Mouse (Mus musculus): ENCODE measurements around the gene Tubb2a. TPM values are rescaled to one million over a fixed set of nuclear protein-coding genes. Genes with fewer than 3 reads are reported as not detected.

Tubb2a gene
- polyA plus RNA-seq, 1 experiment, result 550 TPM

DNA sequence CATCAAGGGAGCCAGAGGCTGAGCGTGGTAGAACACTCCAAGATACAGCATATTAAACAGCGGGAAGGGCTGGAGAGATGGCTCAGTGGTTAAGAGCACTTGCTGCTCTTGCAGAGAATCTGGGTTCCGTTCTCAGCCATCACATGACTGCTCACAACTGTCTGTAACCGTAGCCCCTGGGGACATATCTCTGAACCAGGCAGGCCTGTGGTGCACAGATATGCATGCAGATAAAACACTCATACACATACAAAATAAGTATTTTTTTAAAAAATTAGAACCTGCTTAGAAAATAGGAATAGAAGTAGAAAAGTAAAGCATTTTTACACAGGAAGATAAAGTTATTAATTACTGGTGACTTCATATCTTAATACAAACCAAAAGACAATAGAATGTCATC lies 41.0 kb upstream of the Tubb2a start:
- TF ChIP-seq MAX (IDR thresholded peaks at IDR 0.05; ENCODE audit: low read depth) (no peak), MYOG (IDR thresholded peaks at IDR 0.05; ENCODE audit: control insufficient read depth in 1 of 3, insufficient read depth in 1 of 3, insufficient read length in 2 of 3, low read depth in 2 of 3) (peak in 1 of 3 experiments; percentile 4), MYOD1 (IDR thresholded peaks at IDR 0.05; ENCODE audit: control insufficient read depth in 1 of 3, insufficient read length in 2 of 3, low read depth in 2 of 3) (no peak), USF1 (IDR thresholded peaks at IDR 0.05; ENCODE audit: low read depth) (peak; percentile 26)
- no peaks in the 10 kb centered on the region for H3K79me2 ChIP-seq (ENCODE audit: control insufficient read depth, insufficient read depth)
- H3K4me3 ChIP-seq, result no peak overlapping the region
- H3K4me2 ChIP-seq (ENCODE audit: low read depth), result no peak overlapping the region
- H3K36me3 ChIP-seq (ENCODE audit: control insufficient read depth, insufficient read depth), result peaks cover 3% of the 10 kb centered on the region
- H3ac ChIP-seq (ENCODE audit: control insufficient read depth, insufficient read length), result no peak overlapping the region
- H3K27me3 ChIP-seq (ENCODE audit: control insufficient read depth, insufficient read depth, insufficient read length), result no peaks in the 10 kb centered on the region

DNA sequence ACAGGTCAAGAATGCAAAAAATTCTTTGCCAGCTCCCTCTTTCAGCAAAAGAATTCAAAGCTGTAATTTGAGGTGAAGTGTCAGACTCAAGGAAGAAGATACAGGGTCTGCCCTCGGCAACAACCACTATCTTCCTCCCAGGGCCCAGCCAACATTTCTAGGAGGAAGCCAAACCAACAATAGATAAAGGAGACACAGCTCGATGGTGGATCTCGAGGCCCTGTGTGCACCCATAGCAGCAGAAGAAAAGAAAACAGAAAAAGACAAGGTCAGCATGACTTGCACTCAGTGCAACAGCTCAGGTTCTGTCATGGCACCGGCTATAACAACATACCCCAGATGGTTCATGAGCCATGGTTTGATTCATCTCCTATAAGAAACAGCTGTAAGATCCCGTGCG lies 38.7 kb upstream of the Tubb2a start:
- Histone ChIP-seq H3ac (ENCODE audit: control insufficient read depth, insufficient read length) (no peak overlapping the region), H3K36me3 (ENCODE audit: control insufficient read depth, insufficient read depth) (no peaks in the 10 kb centered on the region), H3K27me3 (ENCODE audit: control insufficient read depth, insufficient read depth, insufficient read length) (no peaks in the 10 kb centered on the region), H3K79me2 (ENCODE audit: control insufficient read depth, insufficient read depth) (no peaks in the 10 kb centered on the region), H3K4me2 (ENCODE audit: low read depth) (no peak overlapping the region), H3K4me3 (no peak overlapping the region)
- TF ChIP-seq SRF (IDR thresholded peaks at IDR 0.05; ENCODE audit: control insufficient read depth, insufficient read length, low read depth), result no peak
- TF ChIP-seq POLR2AphosphoS2 (IDR thresholded peaks at IDR 0.05; ENCODE audit: insufficient read length, low read depth), result no peak
- TF ChIP-seq POLR2A (IDR thresholded peaks at IDR 0.05; ENCODE audit: insufficient read length, low read depth), result no peak
- TF ChIP-seq TCF12 (IDR thresholded peaks at IDR 0.05; ENCODE audit: insufficient read depth, poor library complexity, severe bottlenecking), result no peak
- no peak for TF ChIP-seq E2F4 (IDR thresholded peaks at IDR 0.05; ENCODE audit: insufficient read depth)
- TF ChIP-seq CEBPB (IDR thresholded peaks at IDR 0.05; ENCODE audit: insufficient read depth, poor library complexity, severe bottlenecking), result no peak
- TF ChIP-seq MYOD1 (IDR thresholded peaks at IDR 0.05; ENCODE audit: control insufficient read depth in 1 of 3, insufficient read length in 2 of 3, low read depth in 2 of 3), result no peak
- TF ChIP-seq MYOG (IDR thresholded peaks at IDR 0.05; ENCODE audit: control insufficient read depth in 1 of 3, insufficient read depth in 1 of 3, insufficient read length in 2 of 3, low read depth in 2 of 3), result no peak
- TF ChIP-seq USF1 (IDR thresholded peaks at IDR 0.05; ENCODE audit: low read depth), result no peak
- no peak for TF ChIP-seq REST (IDR thresholded peaks at IDR 0.05; ENCODE audit: insufficient read depth, insufficient read length)
- TF ChIP-seq TCF3 (IDR thresholded peaks at IDR 0.05; ENCODE audit: insufficient read length, low read depth), result no peak
- no peak for TF ChIP-seq MAX (IDR thresholded peaks at IDR 0.05; ENCODE audit: low read depth)

DNA sequence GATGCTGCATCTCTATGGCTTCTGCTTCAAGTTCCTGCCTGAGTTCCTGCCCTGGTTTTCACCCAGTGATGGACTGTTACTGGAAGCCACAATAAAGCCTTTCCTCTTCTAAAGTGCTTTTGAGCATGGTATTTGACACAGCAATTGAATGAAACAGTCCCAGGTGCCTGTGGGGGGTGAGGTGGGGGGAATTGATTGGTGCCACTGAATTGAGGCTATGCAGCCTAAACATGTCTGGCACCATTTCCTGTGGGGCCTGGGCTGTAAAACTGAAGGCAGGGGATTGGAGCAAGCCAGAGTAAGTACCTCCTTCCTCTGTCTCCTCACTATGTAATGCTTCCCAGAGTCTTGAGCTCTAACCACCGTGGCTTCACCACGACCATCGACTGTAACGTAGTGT lies 36.8 kb upstream of the Tubb2a start:
- Histone ChIP-seq H3ac (ENCODE audit: control insufficient read depth, insufficient read length) (no peak overlapping the region), H3K79me2 (ENCODE audit: control insufficient read depth, insufficient read depth) (no peaks in the 10 kb centered on the region), H3K4me3 (no peak overlapping the region), H3K4me2 (ENCODE audit: low read depth) (no peak overlapping the region), H3K27me3 (ENCODE audit: control insufficient read depth, insufficient read depth, insufficient read length) (no peaks in the 10 kb centered on the region), H3K36me3 (ENCODE audit: control insufficient read depth, insufficient read depth) (no peaks in the 10 kb centered on the region)
- no peak for TF ChIP-seq MYOG (IDR thresholded peaks at IDR 0.05; ENCODE audit: control insufficient read depth in 1 of 3, insufficient read depth in 1 of 3, insufficient read length in 2 of 3, low read depth in 2 of 3)
- TF ChIP-seq POLR2A (IDR thresholded peaks at IDR 0.05; ENCODE audit: insufficient read length, low read depth), result no peak
- no peak for TF ChIP-seq CEBPB (IDR thresholded peaks at IDR 0.05; ENCODE audit: insufficient read depth, poor library complexity, severe bottlenecking)

DNA sequence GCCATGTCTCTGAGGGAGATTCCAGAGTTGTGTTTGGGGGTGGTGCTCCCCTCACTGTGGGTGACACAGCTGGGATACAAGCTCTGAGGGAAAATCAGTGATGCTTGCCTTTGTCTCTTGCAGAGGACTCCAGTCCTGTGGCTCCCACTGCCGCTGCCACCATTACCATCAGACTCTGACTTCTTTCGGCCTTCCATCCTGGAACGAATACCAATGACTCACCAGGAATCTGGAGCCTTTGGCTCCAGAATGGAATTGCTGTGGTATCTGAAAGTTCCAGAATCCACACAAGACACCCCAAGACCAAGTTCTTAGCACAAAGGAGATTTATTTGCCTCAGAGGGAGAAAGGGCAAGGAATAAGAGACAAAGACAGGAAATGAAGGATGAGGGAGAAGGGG lies 35.3 kb upstream of the Tubb2a start:
- H3K79me2 ChIP-seq (ENCODE audit: control insufficient read depth, insufficient read depth), result no peaks in the 10 kb centered on the region
- H3K27me3 ChIP-seq (ENCODE audit: control insufficient read depth, insufficient read depth, insufficient read length), result no peaks in the 10 kb centered on the region
- H3K36me3 ChIP-seq (ENCODE audit: control insufficient read depth, insufficient read depth), result no peaks in the 10 kb centered on the region
- no peak for TF ChIP-seq CEBPB (IDR thresholded peaks at IDR 0.05; ENCODE audit: insufficient read depth, poor library complexity, severe bottlenecking)
- TF ChIP-seq MAX (IDR thresholded peaks at IDR 0.05; ENCODE audit: low read depth), result no peak
- TF ChIP-seq E2F4 (IDR thresholded peaks at IDR 0.05; ENCODE audit: insufficient read depth), result no peak
- TF ChIP-seq POLR2A (IDR thresholded peaks at IDR 0.05; ENCODE audit: insufficient read length, low read depth), result no peak
- no peak for TF ChIP-seq REST (IDR thresholded peaks at IDR 0.05; ENCODE audit: insufficient read depth, insufficient read length)
- no peak for TF ChIP-seq MYOG (IDR thresholded peaks at IDR 0.05; ENCODE audit: control insufficient read depth in 1 of 3, insufficient read depth in 1 of 3, insufficient read length in 2 of 3, low read depth in 2 of 3)
- TF ChIP-seq USF1 (IDR thresholded peaks at IDR 0.05; ENCODE audit: low read depth), result no peak
- TF ChIP-seq SRF (IDR thresholded peaks at IDR 0.05; ENCODE audit: control insufficient read depth, insufficient read length, low read depth), result no peak
- no peak for TF ChIP-seq TCF12 (IDR thresholded peaks at IDR 0.05; ENCODE audit: insufficient read depth, poor library complexity, severe bottlenecking)
- no peak for TF ChIP-seq POLR2AphosphoS2 (IDR thresholded peaks at IDR 0.05; ENCODE audit: insufficient read length, low read depth)
- H3K4me2 ChIP-seq (ENCODE audit: low read depth), result peak overlapping the region; percentile 65
- no peak overlapping the region for H3ac ChIP-seq (ENCODE audit: control insufficient read depth, insufficient read length)
- H3K4me3 ChIP-seq, result no peak overlapping the region

DNA sequence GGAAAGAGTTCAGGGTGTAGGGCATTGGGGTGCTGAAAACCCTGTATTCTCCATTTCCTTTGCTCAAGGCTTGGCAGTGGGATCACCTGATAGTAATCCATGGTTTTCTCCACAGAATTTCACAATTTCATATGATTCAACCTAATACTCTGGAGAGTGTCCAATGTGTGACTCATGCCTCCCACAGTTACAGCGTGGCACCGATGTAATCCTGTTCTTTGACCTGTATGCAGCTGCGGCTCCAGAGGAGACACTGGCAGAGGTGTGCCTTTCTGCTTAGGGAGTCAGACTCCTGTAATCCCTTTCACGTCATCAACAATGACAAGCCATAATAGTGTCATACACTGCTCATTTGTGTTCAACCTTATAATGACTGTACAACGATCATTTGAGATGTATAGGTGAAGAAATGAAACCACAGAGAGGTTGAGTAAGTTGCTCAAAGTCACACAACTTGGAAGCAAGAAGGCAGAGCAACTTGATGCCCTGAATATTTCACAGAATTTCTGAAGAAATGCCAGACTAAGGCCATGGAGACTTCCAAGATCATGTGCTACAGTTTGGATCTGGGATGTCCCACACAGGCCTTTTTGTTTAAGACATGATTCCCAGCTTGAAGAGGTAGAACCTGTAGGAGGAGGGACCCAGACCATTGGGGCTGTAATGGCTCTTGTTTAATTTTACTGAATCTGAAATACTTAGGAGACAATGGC lies 34.7 kb upstream of the Tubb2a start:
- no peaks in the 10 kb centered on the region for H3K27me3 ChIP-seq (ENCODE audit: control insufficient read depth, insufficient read depth, insufficient read length)
- peak in 1 of 3 experiments; percentile 11 for TF ChIP-seq MYOG (IDR thresholded peaks at IDR 0.05; ENCODE audit: control insufficient read depth in 1 of 3, insufficient read depth in 1 of 3, insufficient read length in 2 of 3, low read depth in 2 of 3)
- TF ChIP-seq MYOD1 (IDR thresholded peaks at IDR 0.05; ENCODE audit: control insufficient read depth in 1 of 3, insufficient read length in 2 of 3, low read depth in 2 of 3), result peak in 2 of 3 experiments; percentile 46 to 71
- TF ChIP-seq POLR2A (IDR thresholded peaks at IDR 0.05; ENCODE audit: insufficient read length, low read depth), result no peak
- TF ChIP-seq TCF3 (IDR thresholded peaks at IDR 0.05; ENCODE audit: insufficient read length, low read depth), result no peak
- no peak for TF ChIP-seq MAX (IDR thresholded peaks at IDR 0.05; ENCODE audit: low read depth)
- TF ChIP-seq USF1 (IDR thresholded peaks at IDR 0.05; ENCODE audit: low read depth), result peak; percentile 9
- no peak for TF ChIP-seq TCF12 (IDR thresholded peaks at IDR 0.05; ENCODE audit: insufficient read depth, poor library complexity, severe bottlenecking)
- TF ChIP-seq REST (IDR thresholded peaks at IDR 0.05; ENCODE audit: insufficient read depth, insufficient read length), result no peak
- TF ChIP-seq SRF (IDR thresholded peaks at IDR 0.05; ENCODE audit: control insufficient read depth, insufficient read length, low read depth), result no peak
- no peak for TF ChIP-seq E2F4 (IDR thresholded peaks at IDR 0.05; ENCODE audit: insufficient read depth)
- peak; percentile 97 for TF ChIP-seq CEBPB (IDR thresholded peaks at IDR 0.05; ENCODE audit: insufficient read depth, poor library complexity, severe bottlenecking)
- no peak for TF ChIP-seq POLR2AphosphoS2 (IDR thresholded peaks at IDR 0.05; ENCODE audit: insufficient read length, low read depth)
- no peaks in the 10 kb centered on the region for H3K36me3 ChIP-seq (ENCODE audit: control insufficient read depth, insufficient read depth)
- peak overlapping the region; percentile 65 for H3K4me2 ChIP-seq (ENCODE audit: low read depth)
- no peak overlapping the region for H3K4me3 ChIP-seq
- no peaks in the 10 kb centered on the region for H3K79me2 ChIP-seq (ENCODE audit: control insufficient read depth, insufficient read depth)
- no peak overlapping the region for H3ac ChIP-seq (ENCODE audit: control insufficient read depth, insufficient read length)
